Mouse (Mus musculus): ENCODE measurements around the gene Ss18l1.

Ss18l1 gene

DNA sequence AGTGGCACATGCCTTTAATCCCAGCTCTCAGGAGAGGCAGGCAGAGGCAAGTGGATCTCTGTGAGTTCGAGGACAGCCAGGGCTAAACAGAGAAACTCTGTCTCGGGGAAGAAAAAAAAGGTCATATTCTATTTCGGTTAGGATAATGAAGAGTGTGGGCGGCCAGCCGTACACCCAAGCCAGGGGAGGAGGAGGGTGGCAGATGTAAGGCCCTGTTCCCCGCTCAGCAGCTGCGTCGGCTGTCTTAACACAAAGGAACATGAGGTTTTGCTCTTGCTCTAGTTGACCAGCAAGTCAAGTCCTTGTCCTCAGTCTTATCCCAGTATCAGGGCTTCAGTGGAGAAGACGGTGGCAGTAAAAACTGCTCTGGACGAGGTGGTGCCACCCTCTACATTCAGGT is 40.8 kb downstream of the Ss18l1 start:
- ATAC-seq (ENCODE audit: insufficient number of reproducible peaks, low FRiP score, low TSS enrichment): no peak

DNA sequence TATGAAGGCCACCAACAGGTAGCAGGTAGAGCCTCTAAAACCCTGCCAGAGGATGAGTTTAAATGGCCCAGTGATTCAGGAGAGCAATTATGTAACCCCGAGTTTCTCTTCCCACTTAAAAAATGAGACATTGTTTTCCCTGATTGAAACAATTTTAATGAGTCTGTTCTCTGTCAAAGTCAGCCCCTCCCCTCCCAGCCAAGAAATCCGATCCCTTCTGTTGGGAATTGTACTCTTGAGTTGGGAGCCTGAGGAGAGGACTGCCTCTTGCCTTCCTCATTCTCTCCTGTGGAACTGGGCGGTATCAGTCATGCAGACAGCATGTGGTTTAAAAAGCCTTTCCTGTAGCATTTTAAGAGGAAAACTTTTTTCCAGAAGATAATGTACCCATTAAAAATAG is 42.3 kb downstream of the Ss18l1 start:
- no peak for ATAC-seq (ENCODE audit: insufficient number of reproducible peaks, low FRiP score, low TSS enrichment)

DNA sequence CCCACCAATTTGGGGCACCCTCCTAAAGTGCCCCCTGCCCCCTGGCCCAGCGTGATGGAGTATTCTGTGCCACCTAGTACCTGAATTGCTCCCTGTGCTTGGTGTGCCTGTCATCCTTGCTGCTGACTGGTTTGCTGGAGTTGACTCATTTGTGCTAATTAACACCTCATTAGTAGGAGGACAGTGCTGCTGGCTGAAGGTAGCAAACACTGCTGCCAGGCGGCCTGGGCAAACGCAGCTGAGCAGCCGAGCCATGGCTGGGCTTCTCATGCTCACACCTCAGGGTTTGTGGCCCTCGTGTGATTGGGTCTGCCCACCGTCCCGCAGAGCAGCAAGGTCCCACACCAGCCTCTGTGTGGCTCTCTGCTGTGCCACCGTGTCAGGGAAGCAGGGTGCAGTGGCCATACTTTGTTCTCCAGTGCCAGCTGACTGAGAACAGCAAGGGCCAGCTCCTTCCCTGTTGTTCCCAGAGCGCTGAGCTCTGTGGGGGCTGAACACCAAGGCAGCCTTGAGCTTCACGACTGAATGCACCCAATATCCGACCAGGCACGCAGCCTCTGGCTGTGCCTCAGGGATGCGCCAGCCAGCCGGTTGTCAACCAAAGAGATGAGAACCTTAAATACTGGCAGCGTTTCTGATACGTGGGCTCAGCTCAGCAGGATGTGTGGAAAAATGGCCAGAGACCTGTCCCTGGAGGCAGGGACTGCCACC is 43.8 kb downstream of the Ss18l1 start:
- 0 out of 2 replicates have a peak, but pooled peaks have one; percentile 57 for ATAC-seq (ENCODE audit: insufficient number of reproducible peaks, low FRiP score, low TSS enrichment)

DNA sequence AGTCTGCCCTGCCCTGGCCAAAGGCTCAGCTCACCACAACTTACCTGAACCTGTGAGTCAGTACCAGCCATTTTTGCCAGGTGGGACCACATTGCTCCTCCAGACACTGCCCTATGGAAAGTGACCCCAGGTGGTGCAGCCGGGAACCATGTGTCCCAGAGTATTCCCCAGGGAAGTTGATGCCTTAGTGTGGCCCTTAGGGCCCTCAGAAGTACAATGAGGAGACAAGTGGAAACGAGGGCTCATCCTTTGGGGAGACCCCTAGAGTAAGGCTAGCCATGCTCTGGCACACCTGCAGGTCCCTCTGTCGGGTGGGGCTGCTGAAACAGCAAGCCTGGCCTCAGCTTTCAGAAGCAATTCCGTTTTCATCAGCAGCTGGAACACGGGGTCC is 44.3 kb downstream of the Ss18l1 start:
- no peak for ATAC-seq (ENCODE audit: insufficient number of reproducible peaks, low FRiP score, low TSS enrichment)

DNA sequence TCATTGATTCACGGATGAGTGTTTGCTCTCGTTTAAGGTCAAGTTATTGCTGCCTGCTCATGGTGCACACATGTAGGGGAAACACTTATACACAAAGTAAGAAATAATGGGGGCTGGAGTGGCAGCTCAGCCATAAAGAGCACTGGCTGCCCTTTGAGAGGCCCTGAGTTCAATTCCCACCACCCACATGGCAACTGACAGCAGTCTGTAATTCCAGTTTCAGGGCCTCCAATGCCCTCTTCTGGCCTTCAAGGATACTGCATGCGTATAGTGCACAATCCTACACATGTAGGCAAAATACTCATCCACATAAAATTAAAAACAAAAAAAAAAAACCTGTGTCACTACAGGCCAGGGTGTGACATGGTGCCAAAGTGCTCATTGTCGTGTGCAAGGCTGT is 45.2 kb downstream of the Ss18l1 start:
- no peak for ATAC-seq (ENCODE audit: insufficient number of reproducible peaks, low FRiP score, low TSS enrichment)

DNA sequence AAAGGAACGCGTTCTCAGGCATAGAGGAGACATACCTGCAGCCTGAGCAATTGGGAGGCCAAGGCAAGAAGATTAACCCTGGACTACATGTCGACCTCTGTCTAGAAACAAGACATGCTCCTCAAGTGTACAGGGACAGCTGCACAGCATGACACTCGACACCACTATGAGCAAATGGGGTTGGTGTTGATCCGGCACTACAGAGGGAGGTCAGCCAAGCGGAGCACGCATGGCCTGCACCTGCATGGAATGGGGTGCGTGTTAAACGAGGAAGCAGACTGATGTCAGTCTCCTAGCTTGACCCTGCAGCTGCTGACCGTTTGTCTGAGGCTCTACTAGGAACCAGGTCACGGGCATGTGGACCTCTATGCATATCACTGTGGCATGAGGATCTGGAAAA is 48.0 kb downstream of the Ss18l1 start:
- no peak for ATAC-seq (ENCODE audit: insufficient number of reproducible peaks, low FRiP score, low TSS enrichment)

DNA sequence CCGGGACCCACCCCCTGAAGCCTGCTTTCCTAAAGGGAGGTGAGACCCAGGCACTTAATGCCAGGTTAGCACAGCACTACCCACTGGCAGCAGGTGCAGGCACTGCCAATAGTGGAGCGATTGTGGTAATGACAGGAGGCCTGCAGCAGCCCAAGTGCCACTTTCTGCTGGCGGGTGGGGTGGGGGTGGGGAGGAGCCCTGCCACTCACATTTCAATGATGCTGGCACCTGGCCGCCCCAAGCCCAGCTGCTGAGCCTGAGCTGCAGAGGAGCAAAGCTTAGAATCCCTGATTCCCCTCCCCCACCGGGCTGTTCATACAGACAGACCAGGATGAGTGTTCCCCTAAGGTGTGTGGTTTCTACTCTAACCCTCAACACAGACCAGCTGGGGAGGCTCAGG is 53.4 kb downstream of the Ss18l1 start:
- no peak for ATAC-seq (ENCODE audit: insufficient number of reproducible peaks, low FRiP score, low TSS enrichment)

DNA sequence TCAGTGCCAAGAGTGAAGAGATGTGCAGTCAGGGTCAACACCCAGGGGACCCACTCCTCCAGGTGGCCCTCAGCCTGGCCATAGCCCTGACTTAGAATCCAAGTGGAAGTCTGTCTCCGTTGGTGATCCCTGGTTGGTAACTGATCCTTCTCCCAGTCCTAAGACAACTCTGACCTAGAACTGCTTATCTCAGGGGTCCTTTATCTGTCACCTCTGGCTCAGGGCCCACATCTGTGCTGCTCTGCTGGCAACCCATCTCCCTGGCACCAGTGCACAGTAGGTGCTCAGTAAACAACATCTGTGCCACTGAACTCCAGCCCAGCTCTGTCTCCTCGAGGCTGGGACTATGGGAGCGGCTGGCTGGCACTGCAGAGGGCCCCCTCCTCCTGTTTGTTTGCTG is 55.3 kb downstream of the Ss18l1 start:
- no peak for ATAC-seq (ENCODE audit: insufficient number of reproducible peaks, low FRiP score, low TSS enrichment)

DNA sequence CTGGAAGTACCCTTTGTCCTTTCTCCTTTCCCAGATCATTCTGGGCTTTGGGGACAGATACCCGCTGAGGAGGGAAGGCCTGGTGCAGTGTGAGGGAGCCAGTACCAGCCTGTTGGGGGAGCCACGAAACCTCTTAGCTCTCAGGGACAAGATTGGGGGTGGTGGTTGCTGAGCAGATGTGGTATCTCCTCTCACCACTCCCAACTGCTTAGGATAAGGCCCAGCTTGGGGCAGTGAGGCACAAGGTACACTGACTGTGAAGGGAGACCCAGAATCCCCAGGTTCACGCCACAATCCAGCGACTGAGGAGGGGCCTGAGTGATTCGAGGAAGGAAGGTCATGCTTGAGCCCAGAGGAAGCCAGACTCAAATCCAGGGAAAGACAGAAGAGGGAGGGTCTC is 55.9 kb downstream of the Ss18l1 start:
- ATAC-seq (ENCODE audit: insufficient number of reproducible peaks, low FRiP score, low TSS enrichment): no peak

DNA sequence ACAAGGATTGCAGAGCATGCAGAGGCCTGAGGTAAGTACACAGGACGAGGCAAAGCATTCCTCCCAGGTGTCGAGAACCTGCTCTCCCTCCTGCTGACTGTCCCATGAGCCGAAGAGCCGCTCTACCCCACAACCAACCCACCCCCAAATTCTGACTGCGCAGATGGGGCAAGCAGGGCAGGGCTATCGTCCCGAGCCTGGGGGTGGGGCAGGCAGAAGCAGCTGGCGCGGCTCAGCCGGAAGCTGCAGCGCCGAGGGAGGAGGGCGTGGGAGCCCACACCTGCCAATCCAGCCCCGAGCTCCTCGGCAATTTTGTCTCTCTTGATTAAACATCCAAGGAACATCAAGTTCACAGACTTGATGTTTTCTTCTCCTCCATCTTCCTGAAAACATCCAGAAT is 57.2 kb downstream of the Ss18l1 start:
- ATAC-seq (ENCODE audit: insufficient number of reproducible peaks, low FRiP score, low TSS enrichment): no peak

DNA sequence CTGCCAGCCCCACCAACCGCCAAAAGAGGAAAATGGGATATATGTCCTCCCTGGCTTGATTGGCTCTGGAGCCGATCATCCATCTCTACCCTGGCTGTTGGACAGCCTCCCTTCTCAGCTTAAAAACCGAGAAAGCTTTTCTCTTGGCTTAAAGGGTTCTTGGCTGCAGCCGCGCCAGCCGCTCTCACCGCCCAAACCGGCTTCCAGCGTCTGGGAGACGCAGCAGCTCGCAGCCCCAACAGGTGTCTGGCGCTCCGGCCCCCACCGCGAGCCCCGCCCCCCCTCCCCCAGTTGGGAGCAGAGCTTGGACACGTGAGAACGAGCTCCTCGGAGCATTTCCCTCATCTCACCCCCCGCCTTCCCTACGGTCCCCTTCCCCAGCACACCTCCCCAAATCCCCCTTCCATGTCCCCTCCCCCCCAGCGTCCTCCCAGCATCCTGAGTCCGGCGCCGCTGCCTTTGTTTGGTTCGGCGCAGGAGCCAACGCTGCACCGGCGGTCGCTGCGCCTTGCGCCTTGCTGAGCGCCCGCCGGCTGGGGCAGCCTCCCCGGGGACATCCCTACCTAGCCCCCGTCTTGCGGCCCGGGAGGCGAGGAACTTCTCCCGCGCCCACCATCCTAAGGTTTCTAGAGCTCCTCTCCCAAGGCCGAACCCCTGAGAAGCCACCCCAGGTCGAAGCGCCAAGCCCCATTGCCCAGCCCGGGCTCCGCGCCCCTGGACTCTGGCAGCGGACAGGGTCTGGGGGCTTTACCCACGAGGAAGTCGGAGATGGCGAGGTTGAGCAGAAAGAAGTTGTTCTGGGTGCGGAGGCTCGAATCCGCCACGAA is 61.1 kb downstream of the Ss18l1 start:
- no peak for ATAC-seq (ENCODE audit: insufficient number of reproducible peaks, low FRiP score, low TSS enrichment)

DNA sequence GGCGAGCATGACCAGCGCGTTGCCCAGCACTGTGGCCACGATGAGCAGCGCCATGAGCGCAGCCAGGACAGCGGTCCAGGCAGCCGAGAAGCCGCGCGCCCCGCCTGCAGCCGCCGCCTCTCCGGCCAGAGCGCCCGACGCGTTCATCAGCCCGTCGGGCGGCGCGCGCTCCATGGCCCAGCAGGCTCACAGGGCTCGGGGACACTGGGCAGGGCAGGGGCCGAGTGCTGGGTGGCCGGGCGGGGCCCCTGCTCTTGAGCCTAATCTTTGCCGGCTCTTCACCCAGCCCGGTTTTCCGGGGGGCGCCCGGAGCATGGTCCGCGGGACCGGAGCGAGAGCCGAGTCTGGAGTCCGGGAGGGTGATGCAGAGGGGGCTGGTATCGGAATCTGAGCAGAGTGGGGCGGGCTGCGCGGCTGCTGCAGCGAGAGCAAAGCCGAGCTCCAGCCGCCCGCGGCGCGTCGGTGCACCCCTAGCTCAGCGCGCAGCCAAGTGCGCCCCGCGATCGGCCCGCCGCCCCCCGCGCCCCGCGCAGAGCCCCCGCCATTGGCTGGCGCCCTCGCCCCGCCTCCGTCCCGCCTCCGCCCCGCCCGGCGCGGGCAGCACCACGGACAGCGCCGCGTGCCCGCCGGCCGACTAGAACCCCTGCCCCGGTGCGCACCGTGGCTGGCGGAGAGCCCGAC is 61.8 kb downstream of the Ss18l1 start, which contains the start of gene Hrh3:
TSS of gene Hrh3 (minus strand) at position 511 of the 681 bp plus-strand sequence.
- ATAC-seq (ENCODE audit: insufficient number of reproducible peaks, low FRiP score, low TSS enrichment): peak; percentile 27; the same call in 1 of the 2 replicates

DNA sequence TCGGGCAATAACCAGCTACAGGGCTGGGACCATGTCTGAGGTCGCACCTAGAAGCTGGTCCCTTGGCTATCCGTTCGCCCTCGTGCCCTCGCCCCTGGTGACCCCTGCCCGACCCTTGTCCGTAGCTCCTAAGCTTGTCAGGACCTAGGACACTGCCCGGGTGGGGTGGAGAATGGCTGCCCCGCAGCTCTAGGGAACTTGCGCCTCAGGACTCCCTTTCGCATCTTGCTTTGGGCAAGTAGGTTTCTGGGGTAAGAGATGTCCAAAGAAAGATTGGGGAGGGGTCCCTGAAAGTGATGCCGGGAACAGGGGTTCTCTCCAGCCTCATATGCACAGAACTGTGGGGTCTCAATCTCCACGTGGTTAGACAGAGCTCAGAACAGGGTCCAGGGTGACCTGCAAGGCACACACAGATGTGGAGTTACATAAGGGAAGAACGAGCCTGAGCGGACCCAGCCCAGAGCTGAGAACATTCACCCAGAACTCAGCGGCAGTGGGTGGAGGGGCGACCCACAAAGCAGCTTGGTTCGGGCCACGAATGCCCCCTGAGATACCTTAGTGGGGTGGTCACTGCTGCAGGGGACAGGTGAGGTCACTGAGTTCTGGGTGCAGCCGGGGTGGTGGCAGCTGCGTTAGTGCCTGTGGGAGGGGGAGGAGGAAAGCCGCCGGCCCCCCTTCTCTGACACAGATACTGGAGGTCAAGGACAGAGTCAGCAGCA is 62.5 kb downstream of the Ss18l1 start:
- ATAC-seq (ENCODE audit: insufficient number of reproducible peaks, low FRiP score, low TSS enrichment): peak; percentile 12; the same call in 1 of the 2 replicates

DNA sequence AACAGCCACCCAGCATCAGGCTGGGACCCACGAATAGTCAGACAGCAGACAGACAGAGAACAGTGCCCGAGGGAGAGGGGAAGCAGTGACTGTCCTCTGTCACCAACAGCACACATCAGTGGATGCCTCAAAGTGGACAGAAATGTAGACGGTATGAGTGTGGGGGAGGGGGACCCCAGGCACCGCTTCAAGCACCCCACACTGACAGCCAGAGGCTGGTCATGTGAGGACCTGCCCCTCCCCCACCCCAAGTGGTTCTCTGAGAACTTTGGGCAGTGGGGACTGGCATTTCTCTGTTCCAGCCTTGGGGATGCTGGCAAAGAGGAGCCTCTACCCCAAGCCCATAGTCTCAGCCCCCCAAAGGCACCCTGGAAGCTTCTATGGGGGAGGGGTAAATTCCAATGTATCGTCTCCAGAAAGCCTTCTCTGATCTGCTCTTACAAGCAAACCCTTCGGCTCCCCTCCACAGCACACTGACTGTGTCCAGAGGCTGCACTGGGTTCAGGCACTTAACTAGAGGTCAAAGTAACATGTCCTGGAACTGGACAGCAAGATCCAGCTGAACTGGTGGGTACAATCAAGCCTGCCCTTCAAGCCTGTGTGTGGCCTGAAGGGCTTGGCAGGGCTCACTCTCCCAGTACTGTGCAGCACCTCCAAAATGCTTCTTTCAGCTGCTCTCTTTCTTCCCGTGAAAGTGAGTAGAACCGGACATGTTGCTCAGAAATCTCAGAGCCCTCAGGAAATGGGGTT is 63.3 kb downstream of the Ss18l1 start:
- ATAC-seq (ENCODE audit: insufficient number of reproducible peaks, low FRiP score, low TSS enrichment): no peak

DNA sequence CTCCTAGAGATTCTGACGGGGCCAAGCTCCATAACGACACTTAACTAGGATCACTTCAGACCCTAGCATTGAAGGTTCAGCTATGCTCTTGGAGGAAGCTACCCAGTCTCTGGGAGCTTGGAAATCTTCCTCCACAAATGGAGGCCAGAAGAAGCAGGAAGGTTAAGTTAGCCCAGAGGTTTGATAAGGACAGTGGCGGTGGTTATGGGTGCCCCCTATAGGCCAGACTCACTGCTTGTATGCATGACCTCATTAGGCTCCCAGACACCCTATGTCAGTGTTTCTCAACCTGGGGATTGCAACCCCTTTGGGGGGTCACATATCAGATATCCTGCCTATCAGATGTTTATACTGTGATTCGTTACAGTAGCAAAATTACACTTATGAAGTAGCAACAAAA is 64.8 kb downstream of the Ss18l1 start:
- ATAC-seq (ENCODE audit: insufficient number of reproducible peaks, low FRiP score, low TSS enrichment): no peak

DNA sequence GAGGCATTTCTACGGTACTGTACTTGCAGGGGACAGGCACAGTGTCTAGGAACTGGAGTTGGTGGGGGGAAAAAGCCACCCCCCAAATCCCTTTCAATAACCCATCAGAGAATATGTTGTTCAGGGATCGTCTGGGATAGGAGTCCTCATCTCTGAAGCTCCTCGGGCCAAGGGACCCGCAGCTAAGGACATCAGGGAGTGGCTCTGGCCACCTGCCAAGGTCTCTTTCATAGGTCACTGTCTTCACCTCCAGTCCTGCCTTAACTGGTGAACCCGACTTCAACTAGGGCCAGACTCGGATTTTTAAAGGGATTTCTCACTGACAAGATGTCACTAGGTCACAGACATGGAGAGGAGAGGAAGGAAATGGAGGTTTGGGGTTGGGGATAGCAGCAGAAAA is 66.0 kb downstream of the Ss18l1 start:
- ATAC-seq (ENCODE audit: insufficient number of reproducible peaks, low FRiP score, low TSS enrichment): no peak

DNA sequence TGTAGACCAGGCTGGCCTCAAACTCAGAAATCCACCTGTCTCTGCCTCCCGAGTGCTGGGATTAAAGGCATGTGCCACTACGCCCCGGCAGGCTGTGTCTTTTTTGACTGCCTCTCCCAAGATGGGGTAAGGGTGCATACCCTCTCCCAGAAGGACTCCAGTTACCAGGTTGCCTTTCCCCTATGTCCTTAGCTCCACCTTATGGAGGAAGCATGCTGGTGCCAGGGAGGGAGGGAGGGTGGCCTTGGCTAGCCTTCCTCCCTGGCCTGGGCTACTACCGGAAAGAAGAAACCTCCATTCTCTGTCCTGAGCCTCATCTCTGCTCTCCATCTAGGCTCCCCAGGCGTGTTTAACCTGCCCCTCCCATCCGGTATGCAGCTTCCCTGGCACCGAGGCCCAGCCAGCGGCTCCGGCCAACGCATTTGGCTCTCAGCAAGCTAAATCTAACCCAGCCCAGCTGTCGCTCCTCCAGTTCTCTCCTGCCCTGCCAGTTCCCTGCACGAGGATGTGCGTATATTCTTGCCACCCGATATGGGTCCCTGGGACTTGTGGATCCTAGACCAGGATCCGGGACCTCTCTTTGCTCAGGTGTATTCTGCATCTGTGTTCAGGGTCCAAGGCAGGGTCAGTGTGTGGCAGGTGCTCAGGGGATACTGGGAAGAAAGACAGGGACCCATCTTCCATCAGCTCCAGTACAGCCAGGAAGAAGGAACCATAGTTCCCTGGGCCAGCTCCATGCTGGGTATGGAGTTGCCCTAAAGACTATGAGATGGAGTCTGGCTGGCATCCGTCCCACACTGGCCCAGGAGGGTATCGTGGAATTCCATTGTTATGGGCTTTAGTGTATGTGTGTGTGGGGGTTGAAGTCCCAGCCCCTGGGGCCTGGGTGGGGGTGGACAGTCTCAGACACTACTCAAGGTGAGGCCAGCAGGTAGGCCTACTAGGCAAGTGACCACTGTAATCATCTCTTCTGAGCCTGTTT is 71.9 kb downstream of the Ss18l1 start:
- no peak; the same call in 1 of the 2 replicates for ATAC-seq (ENCODE audit: insufficient number of reproducible peaks, low FRiP score, low TSS enrichment)

DNA sequence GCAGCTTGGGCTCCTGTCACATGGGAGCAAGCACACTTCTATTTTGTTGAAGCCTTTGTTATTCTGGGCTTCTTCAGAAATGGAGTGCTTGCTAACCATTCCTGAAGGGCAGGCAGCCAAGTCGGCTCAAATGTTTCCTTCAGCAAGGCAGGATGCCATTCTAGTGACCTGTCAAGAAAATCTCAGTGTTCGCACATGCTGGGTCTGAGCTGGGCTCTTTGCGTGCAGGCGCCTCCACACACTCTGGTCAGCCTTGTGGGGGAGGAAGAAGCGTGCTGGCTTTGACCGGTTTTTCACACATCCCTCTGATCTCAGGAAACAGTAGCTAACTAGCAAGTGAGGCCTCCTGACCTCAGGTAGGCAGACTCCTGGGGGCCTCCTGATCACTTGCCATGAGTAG is 73.0 kb downstream of the Ss18l1 start:
- no peak for ATAC-seq (ENCODE audit: insufficient number of reproducible peaks, low FRiP score, low TSS enrichment)

DNA sequence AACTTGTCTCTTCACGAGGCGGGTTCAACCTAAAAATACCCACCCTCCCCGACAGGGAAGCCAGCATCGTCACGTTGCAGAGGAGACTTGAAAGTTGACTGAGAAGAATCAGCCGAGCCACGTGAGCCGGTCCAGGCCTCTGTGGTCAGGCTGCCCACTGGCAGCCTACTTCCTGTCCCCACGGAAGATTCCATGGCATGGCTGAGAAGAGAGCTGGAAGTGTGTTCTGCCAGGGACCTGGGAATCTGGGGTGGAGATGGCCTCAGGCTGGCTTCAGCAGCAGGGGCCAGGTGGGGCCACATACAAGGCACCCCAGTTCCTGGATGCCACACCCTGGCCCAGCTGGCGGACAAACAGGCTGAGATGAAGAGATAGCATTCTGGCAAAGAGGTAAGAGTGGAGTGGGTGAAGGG is 73.8 kb downstream of the Ss18l1 start:
- ATAC-seq (ENCODE audit: insufficient number of reproducible peaks, low FRiP score, low TSS enrichment): no peak

Measured in cerebellum, adult (tissue).